Mouse (Mus musculus) ES-Bruce4 (cell line): ENCODE measurements around the gene Vmn1r193. TPM values are rescaled to one million over a fixed set of nuclear protein-coding genes. Genes with fewer than 3 reads are reported as not detected.

ENCODE experiments used
- H3K27ac ChIP-seq: 2 replicates; pipeline ENCODE4 v1.5.1; 2012; ENCODE audit warnings: low read length, inconsistent platforms; ENCODE audit not compliant: insufficient read depth
- H3K27me3 ChIP-seq: 2 replicates; pipeline ENCODE4 v1.6.1; 2012; ENCODE audit warnings: mild to moderate bottlenecking, low read length, inconsistent platforms; ENCODE audit not compliant: control insufficient read depth, poor library complexity, insufficient read depth, severe bottlenecking
- H3K36me3 ChIP-seq: 2 replicates; pipeline ENCODE4 v1.6.1; 2012; ENCODE audit warnings: inconsistent platforms, mild to moderate bottlenecking, low read length, moderate library complexity; ENCODE audit not compliant: control insufficient read depth, poor library complexity, insufficient read depth, severe bottlenecking
- H3K4me1 ChIP-seq: one replicate; pipeline ENCODE4 v1.8.1; 2011; ENCODE audit warnings: low read length; ENCODE audit not compliant: control insufficient read depth, insufficient read depth
- H3K4me3 ChIP-seq: 2 replicates; pipeline ENCODE4 v1.5.1; 2011; ENCODE audit warnings: low read depth, mild to moderate bottlenecking, low read length
- H3K9ac ChIP-seq: 2 replicates; pipeline ENCODE4 v1.6.1; 2012; ENCODE audit warnings: low read depth, mild to moderate bottlenecking, inconsistent platforms; ENCODE audit not compliant: poor library complexity, severe bottlenecking
- H3K9me3 ChIP-seq: replicated peaks from 2 replicates; pipeline ENCODE4 v1.6.1; 2012; ENCODE audit warnings: mild to moderate bottlenecking, low read length, inconsistent platforms; ENCODE audit not compliant: control insufficient read depth, poor library complexity, insufficient read depth, severe bottlenecking
- CTCF ChIP-seq: IDR thresholded peaks from one replicate; pipeline ENCODE4 v1.8.1; 2011; ENCODE audit warnings: low read depth, low read length
- EP300 ChIP-seq: IDR thresholded peaks from 2 replicates; pipeline ENCODE4 v1.6.1; 2011; ENCODE audit warnings: low read depth, low read length; ENCODE audit not compliant: insufficient read depth
- POLR2A ChIP-seq: IDR thresholded peaks from one replicate; pipeline ENCODE4 v1.8.1; 2011; ENCODE audit warnings: low read length; ENCODE audit not compliant: insufficient read depth
- polyA plus RNA-seq: library from polyadenylated mRNA; stranded (reverse); fragments of >200 nt; gene quantifications from 2 replicates; pipeline ENCODE4 v1.2.4, GENCODE M21; 2011; ENCODE audit warnings: low read depth; ENCODE audit not compliant: missing spikeins, insufficient read depth, insufficient read length

Vmn1r193 gene
- polyA plus RNA-seq, 1 experiment, result not detected

- Histone ChIP-seq H3K4me3 (no peak overlapping the region), H3K27ac (no peak overlapping the region), H3K36me3 (no peaks in the 10 kb centered on the region), H3K9ac (no peak overlapping the region), H3K4me1 (no peaks in the 10 kb centered on the region), H3K9me3 (no peaks in the 10 kb centered on the region), H3K27me3 (no peaks in the 10 kb centered on the region)
- TF ChIP-seq POLR2A (no peak), CTCF (no peak), EP300 (no peak)
Measured at GRCm38 (mm10) chr13:22189313-22189712, 33.6 kb downstream of the Vmn1r193 start.

- Histone ChIP-seq H3K36me3 (no peaks in the 10 kb centered on the region), H3K4me1 (no peaks in the 10 kb centered on the region), H3K9ac (no peak within 1 kb of the TSS), H3K27ac (no peak within 1 kb of the TSS), H3K27me3 (no peaks in the 10 kb centered on the region), H3K4me3 (no peak within 1 kb of the TSS), H3K9me3 (no peaks in the 10 kb centered on the region)
- TF ChIP-seq POLR2A, result no peak
- no peak for TF ChIP-seq CTCF
- no peak for TF ChIP-seq EP300
Measured at GRCm38 (mm10) chr13:22183869-22184268, 39.1 kb downstream of the Vmn1r193 start, which contains the start of gene Vmn1r191. Vmn1r191 (minus strand) TSS chr13:22183969.

GRCm38 (mm10) chr13:22168416-22168815 is 54.5 kb downstream of the Vmn1r193 start:
- no peaks in the 10 kb centered on the region for H3K36me3 ChIP-seq
- no peaks in the 10 kb centered on the region for H3K4me1 ChIP-seq
- no peaks in the 10 kb centered on the region for H3K27me3 ChIP-seq
- H3K4me3 ChIP-seq, result no peak overlapping the region
- H3K9me3 ChIP-seq, result peaks cover 20% of the 10 kb centered on the region
- H3K27ac ChIP-seq, result no peak overlapping the region
- no peak for TF ChIP-seq EP300
- TF ChIP-seq POLR2A, result no peak
- no peak for TF ChIP-seq CTCF
- no peak overlapping the region for H3K9ac ChIP-seq

Other genes with a start within 250 kb of the Vmn1r193 start
- not detected in 2 replicates for gene Pom121l2, start 242.0 kb downstream of the Vmn1r193 start, polyA plus RNA-seq
- gene Prss16, start 213.4 kb downstream of the Vmn1r193 start, polyA plus RNA-seq, result 4.1 and 6.9 TPM in 2 replicates
- gene Hist1h2ah, start 187.6 kb downstream of the Vmn1r193 start, polyA plus RNA-seq, result 13.0 and 17.2 TPM in 2 replicates
- gene Hist1h2bk, start 187.3 kb downstream of the Vmn1r193 start, polyA plus RNA-seq, result 54.4 and 58.6 TPM in 2 replicates
- gene Hist1h4i, start 181.8 kb downstream of the Vmn1r193 start, polyA plus RNA-seq, result 5.6 and 6.5 TPM in 2 replicates
- gene Hist1h2ag, start 180.2 kb downstream of the Vmn1r193 start, polyA plus RNA-seq, result 6.3 and 7.9 TPM in 2 replicates
- gene Hist1h2bj, start 179.9 kb downstream of the Vmn1r193 start, polyA plus RNA-seq, result 14.6 and 19.9 TPM in 2 replicates
- not detected in 2 replicates for gene Vmn1r188, start 138.7 kb downstream of the Vmn1r193 start, polyA plus RNA-seq
- not detected in 2 replicates for gene Vmn1r189, start 117.3 kb downstream of the Vmn1r193 start, polyA plus RNA-seq
- not detected in 2 replicates for gene Vmn1r191, start 39.2 kb downstream of the Vmn1r193 start, polyA plus RNA-seq
- not detected in 2 replicates for gene Vmn1r192, start 32.0 kb downstream of the Vmn1r193 start, polyA plus RNA-seq
- not detected in 2 replicates for gene Vmn1r194, start 21.1 kb upstream of the Vmn1r193 start, polyA plus RNA-seq
- gene Vmn1r195, start 47.4 kb upstream of the Vmn1r193 start, polyA plus RNA-seq, result not detected in 2 replicates
- gene Vmn1r196, start 66.8 kb upstream of the Vmn1r193 start, polyA plus RNA-seq, result not detected in 2 replicates
- 0.12 TPM in 1 of 2 replicates, not detected in the other for gene Vmn1r197, start 101.4 kb upstream of the Vmn1r193 start, polyA plus RNA-seq
- gene Vmn1r198, start 127.2 kb upstream of the Vmn1r193 start, polyA plus RNA-seq, result not detected in 2 replicates
- gene Vmn1r199, start 156.7 kb upstream of the Vmn1r193 start, polyA plus RNA-seq, result not detected in 2 replicates
- not detected in 2 replicates for gene Vmn1r200, start 167.2 kb upstream of the Vmn1r193 start, polyA plus RNA-seq
- gene Vmn1r201, start 248.8 kb upstream of the Vmn1r193 start, polyA plus RNA-seq, result 0.12 TPM in 1 of 2 replicates, not detected in the other